Mouse (Mus musculus) cerebellum, adult 8-10 months (tissue): Measurements from ENCODE around the gene Zzz3.
"Not testable (repeated sequence)": the region's sequence is repeated elsewhere in the genome, so short reads cannot be mapped to it uniquely, and the experiment has no call there.

ENCODE experiments used
- DNase-seq: peaks from one replicate; pipeline ENCODE4 v3.0.0; 2022

The Zzz3 gene

DNA sequence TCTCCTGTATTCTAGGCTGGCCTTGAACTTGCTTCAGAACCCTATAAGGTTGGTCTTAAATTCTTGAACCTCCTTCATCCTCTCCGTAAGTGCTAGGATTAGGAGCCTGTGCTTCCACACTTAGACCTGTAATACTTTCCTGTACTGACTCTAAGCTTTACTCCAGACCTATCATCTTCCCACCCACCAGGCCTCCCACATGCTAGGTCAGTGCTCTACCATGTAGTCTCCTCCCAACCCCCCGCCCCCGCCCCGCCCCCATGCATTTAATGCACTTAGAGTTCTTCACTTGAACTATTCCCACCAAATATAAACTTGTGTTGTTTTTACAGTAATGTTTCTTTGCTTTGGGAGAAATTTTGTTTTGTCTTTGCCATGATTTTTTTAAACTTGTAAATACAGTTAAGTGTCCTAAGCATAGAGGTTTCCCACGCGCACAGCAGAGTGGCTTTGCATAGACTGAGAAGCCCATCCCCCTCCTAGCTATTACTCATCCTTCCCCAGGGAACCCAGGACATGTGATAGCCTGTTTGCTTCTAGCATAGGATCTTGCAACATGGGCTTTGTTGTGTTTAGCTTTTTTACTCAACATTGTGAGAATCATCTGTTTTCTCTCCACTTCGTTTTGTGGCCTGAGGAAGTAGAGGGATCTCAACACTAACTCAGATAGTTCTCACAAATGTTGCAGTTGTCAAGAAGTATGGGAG is 6.8 kb downstream of the Zzz3 start:
- no peak for DNase-seq

DNA sequence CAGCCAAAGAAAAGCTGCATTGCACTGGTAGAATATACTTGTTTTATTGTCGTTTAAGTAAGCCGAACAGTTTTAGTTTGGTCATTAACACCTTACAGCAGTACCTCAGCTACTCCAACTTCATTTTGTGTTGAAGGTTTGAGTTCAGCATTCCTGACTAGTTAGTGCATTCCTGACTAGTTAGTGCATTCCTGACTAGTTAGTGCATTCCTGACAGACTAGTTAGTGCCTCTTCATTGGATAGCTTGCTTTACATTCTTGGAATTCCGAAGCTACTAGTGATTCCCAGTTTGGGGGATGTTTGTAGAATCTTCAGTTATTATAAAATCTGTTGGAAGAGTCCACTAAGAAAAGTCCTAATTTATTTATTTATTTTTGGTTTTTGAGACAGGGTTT is 7.4 kb downstream of the Zzz3 start:
- no peak for DNase-seq

DNA sequence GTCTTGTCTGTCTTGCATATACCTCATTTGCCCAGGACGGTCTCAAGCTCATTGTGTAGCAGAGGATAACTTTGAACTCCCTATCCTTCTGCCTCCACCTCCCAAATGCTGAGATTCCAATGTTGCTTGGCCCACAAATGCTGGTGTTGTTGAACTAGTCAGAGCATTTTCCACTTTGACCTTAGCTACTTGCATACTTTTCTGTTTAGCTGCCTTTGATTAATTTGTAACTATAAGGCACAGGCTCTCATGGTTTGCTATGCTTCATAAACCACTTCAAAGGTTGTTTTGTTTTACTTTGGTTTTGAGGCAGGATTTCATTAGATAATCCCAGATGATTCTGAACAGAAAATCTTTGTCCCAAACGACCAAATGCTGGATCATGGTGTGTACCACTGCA is 8.6 kb downstream of the Zzz3 start:
- DNase-seq, result no peak

DNA sequence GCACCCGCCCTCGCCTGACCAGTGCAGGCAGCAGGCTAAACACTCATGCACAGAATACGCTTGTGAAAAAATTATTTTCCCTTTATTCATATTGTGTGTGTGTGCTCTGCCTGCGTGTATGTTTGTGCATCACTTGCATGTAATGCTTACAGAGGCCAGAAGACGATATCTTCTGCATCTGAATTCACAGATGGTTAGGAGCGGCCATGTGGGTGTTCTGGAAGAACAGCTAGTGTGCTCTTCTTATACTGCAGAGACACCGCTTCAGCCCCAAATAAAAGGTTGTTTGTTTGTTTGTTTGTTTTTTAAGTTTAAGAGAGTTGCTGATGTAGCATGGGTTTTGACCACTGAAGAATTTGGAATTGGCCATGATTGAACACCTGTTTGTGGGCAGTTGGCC is 10.1 kb downstream of the Zzz3 start:
- no peak for DNase-seq

DNA sequence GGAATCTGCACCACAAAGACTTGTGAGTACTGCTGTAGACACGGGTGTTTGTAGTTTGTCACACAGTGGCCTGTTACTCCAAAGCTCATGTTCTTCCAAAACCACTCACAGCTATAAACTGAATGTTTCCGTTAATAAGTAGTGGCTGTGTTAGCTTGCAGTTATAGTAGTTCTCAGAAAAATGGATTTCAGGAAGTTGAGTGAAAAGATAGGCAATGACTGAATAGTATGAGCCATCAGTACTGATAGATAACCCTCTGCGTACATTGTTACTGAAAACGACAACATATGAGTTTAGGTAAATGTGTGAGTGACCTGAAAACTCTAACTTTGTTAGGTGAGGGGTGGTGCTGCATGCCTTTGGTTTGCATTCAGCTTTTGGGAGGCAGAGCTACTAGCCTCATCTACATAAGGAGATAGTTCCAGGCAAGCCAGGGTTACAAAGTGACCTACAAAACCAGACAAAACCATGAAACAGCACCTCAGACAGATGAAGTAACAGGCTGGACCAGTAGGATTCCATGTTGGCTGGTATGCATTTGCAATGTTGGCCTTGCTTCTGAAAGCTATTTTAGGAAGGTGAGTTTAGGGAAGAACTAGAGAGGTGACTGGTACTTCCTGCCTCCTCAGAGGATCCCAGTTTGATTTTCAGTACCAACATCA is 10.8 kb downstream of the Zzz3 start:
- DNase-seq, result no peak

DNA sequence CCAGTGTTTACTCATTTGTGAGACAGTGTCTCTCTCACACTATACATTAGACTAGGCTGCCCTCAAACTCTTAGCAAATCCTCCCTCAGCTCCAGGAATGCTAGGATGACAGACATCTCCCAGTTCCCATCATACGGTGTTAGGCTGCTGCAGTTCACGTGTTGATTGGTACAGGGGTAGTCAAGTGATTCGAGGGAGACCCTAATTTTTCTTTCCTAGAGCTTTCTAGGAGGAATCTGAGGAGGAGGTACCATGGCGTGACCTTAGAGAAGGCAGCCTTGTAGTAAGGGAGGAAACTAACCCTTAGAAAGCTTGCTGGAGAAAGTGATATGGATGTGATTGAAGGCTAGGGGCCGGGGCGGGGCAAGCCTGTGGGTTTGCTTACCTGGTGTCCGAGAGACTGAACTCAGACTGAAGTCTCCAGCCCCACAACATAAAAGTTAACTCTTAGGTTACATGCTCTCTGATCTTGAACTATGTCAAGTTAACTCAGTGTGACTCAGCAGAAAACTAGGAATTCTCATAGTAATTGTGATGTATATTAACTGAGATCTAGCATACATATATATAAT is 15.8 kb downstream of the Zzz3 start:
- no peak for DNase-seq

DNA sequence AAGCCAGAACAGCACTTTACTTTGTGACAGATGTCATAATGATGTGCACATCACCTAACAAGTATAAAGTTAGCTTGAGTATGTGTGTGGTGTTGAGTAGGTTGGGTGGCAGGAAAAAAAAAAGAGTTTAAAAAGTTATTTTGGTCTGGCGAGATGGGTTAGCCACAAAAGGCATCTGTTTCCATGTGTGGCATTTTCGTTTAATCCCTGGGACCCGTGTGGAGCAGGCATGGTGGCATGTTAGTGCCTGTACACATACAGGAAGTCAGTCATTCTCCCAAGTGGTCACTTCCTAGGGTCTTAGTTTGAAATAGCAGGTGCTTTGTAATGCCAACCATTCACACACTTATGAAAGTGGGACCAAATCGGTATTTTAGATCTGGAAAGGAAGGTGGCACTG is 17.1 kb downstream of the Zzz3 start:
- no peak for DNase-seq

DNA sequence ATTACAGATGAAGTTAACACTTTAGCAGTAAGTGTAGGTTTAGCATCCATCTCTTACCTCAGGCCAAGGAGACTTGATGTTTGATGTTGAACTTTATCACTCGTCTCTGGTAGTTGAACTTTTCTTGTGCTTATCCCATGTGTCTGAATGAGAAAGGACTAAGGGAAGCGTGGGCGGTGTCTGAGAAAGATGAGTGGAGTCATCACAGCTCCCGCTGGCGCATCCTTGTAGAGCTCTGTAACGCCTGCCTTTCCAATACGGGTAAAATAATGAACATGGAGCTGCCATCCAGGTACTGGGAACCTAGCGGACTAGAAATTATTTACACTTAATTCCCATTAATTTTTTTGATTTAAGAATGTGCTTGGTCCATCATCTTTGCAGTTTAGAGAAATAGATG is 33.7 kb downstream of the Zzz3 start:
- no peak for DNase-seq

DNA sequence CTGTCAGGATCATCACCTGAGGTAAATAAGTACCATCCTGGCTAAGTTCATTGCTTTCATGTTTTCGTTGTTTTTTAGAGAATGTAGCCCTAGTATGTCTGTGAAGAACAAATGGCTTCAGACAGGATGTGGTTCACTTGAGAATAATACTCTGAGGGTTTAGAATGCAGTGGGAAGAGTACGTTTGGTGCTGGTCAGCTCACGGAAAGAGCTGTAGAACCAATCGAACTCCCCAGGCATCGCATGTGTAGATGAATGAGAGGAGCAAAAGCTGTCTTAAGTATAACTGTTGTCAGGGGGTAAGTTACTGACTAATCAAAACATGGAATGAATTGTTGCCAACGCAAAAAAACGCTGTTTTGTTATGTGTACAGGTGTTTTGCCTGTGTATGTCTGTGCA is 37.4 kb downstream of the Zzz3 start:
- DNase-seq, result no peak

DNA sequence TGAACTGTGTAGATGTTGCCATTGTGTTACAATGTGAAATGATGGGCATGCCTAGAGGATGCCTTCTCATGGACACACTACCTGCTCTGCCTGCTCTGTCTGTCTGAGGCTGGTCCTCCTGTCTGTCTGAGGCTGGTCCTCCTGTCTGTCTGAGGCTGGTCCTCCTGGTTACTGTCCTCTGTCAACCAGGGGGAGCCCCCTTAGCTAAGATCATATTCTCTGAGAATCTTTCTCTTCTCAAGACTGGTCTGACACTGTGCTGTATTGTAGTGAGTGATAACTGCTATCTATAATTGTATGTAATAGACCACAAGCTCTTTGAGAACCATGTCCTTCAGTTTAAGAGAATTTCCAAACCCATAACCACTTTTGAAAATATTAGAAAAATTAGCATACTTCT is 40.3 kb downstream of the Zzz3 start:
- no peak for DNase-seq

DNA sequence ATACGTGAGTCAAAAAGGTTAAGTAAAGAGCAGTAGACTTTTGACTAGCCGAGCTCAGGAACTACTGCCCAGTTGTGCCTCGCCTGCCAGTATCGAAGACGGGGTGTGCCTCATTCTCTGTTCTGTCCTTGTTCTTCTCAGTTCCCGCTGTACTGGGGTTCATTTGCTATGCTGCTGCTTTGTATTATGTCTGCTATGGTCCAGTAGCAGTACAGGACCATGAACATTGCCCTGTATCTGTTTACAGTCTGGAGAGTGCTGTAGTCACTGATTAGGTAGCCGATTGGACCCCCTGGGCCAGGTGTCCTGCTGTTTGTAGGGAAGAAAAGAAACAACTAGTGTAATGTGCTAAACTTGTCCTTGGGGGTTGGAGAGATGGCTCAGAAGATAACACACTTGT is 42.8 kb downstream of the Zzz3 start:
- no peak for DNase-seq

DNA sequence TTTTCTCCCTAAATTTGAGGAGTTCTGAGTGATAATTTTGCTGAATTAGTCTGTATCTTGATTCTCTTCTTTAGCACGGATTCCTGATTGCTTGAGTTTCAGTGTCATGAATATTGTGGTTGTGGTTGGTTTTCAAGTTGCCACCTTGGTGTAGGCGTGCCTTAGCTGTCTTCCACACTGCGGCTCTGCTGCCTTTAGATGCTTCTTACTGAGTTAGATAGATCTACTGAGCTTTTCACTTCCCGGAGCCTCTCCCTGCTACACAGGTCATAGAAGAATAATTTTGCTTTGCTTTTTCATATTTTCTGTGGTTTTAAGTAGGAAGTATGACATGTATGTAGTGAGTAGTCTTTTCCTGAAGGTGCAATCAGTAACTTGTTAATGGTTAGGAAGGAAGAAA is 47.5 kb downstream of the Zzz3 start:
- no peak for DNase-seq

DNA sequence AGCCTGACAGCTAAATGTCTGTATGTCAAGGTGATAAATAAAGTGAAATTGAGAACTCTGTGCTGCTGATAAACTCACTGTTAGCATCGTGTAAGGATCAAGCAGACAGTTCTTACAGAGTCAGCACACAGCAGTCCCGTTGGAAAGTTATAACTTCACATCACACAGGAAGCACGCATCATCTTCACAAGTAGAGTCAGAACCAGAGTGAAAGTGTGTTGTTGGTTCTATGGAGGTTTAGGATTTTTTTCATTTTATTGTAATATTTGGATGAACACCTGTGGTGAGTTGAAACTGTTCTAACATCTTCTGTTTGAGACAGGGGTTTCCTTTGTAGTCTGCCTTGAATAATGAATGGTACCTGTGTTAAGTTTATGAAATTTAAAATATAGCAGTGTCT is 48.8 kb downstream of the Zzz3 start:
- no peak for DNase-seq

DNA sequence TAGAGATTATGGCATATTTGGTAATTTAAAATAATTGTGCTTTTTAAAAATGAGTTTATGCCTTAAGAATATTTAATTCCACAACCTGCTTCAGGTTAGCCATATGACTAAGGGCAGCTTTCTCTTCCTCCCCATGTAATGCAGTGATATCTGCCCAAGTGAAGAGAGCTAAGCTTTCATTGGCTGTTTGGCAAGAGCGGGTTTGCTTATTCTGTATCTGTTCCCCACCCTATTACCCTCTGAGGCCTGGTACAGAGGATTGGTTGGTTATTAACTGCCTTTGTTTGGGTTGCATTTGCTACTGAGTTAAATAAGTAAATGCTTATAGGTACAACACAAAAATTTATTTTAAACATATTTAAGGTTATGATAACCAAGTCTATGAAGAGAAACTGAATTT is 51.7 kb downstream of the Zzz3 start:
- DNase-seq, result no peak

DNA sequence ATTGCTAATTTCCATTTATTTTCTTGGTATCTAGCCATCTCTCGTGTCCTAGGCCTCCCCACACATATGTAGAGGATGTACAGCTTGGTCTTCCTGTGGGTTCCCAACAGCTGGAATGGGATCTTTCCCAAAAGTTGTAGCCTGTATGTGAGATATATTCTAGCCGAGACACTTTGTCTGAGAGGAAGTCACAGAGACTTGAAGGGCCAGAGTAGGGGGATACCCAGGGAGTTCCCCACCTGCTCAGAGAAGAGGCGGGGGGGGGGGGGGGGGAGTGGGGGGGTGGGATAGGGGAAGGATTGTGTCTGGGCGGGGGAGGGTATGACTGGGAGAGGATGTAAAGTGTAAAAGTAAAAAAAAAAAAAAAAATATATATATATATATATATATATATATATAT is 57.9 kb downstream of the Zzz3 start:
- no peak for DNase-seq

DNA sequence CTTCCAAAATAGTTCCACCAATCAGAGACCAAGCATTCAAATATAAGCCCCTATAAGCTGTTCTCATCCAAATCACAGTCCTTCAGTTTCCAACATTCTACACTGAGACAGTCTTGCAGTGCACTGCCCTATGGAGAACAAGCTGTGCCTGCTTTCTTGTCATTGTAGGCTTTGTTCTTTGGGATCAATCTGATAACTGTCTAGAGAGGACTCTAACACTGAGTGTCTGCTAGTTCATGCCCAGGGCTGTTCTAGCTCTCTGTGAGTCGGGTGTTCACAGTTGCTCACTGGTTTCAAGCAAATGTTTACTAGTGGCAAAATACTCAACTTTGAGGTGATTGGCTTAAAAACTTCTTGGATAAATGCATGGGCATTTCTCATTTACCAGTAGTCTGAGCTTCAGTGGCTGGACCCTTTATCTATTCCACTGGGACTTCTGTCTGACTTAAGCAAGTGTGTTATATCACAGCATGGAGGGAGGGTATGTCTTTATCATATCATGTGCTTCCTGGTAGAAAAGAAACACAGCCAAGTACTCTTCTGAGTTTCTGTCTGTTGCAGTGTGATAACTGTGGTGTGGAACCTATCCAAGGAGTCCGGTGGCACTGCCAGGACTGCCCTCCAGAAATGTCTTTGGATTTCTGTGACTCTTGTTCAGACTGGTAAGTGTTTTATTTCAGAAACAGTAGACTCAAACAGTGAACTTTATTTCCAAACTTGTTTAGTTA is 62.2 kb downstream of the Zzz3 start:
- DNase-seq, result no peak

DNA sequence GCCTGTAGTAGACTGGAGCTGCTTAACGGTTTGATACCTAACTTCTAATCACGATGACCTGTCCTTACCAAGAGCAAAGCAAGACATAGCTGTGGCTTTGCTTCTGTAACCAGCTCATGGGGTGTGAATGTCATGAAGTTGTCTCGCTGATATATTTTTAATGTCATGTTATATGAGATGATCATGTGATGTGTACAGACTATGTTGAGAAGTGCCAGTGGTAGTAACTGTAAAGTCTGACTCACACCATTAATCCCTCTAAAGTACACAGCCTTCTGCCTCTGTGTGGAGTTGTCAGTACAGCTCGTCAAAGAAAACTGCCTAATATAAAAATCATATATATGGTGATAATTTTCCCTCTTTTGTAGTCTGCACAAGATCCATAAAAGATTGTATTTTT is 63.6 kb downstream of the Zzz3 start:
- not testable (repeated sequence) for DNase-seq

DNA sequence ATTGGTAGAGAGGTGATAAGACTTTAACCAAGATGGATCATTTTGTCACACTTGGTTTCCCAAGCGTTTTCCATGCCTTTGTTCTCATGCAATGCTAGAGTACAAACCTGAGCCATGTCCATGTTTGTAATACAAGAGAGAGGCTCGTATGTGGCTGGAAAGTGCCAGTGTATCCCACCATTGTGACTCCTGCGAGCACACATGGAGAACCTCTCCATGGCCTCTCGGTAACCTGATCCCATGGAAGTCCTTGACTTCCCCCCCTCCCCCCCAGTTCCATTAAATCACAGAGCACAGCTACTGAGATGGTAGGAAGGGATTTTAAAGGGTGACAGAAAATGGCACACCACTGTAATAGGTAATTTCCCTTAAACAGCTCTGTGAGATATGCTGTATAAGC is 65.5 kb downstream of the Zzz3 start:
- no peak for DNase-seq

DNA sequence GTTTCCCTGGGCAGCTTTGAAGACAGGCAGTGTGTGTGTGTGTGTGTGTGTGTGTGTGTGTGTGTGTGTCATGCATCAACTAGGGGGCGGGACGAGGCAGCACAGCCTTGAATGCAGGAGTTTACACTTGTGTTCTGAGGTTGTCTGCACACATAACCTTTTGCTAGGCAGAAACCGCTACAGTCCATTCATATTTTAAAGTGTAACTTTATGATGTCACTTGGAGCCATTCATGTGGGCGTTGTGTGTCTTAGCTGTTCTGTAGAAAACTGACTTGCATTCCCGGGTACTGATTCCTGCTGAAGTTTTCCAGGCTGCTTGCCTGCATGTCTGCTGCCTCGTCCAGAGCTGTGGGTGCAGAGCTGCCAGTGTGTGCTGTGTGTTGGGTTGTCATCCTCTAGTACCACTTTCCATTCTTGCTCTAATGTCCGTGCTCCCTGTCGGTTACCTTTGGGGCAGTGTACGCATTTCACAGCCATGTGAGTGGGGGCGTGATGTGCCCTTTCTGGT is 66.8 kb downstream of the Zzz3 start:
- DNase-seq, result no peak

DNA sequence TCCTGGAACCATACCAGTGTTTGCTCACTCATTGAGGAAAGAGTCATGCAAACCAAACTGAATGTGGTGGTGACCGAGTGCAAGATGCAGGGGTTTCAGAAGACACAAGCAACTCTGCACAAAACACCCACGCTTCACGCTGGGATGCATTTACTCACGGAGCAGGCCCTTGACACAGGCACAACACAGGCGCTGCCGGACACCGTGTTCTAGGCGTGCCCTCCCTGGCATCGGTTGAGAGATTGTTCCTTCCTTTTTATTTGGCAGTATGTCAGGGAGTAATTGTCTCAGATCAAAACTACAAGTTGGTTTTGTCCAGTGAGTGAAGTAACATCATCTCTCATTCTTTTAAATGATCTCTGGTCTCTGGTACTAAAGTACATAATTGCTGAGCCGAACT is 67.6 kb downstream of the Zzz3 start:
- DNase-seq, result no peak

DNA sequence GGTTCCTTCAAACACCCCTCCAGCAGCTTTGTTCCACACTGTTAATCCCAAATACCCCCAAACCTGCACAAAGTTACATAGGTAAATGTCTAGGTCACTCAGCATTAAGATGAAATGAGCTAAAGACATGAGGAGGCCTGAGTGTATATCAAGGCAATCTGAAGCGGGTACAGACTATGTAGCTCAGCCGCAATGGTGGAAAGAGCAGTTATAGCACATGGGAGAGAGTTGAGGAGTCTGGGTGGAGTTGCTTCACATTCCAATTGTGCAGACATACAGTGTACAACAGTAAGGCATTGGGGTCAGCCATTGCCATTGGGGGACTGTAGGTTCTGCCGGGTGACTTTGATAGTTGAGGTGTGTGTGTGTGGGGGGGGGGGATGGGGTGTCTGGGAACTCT is 69.2 kb downstream of the Zzz3 start:
- no peak for DNase-seq

DNA sequence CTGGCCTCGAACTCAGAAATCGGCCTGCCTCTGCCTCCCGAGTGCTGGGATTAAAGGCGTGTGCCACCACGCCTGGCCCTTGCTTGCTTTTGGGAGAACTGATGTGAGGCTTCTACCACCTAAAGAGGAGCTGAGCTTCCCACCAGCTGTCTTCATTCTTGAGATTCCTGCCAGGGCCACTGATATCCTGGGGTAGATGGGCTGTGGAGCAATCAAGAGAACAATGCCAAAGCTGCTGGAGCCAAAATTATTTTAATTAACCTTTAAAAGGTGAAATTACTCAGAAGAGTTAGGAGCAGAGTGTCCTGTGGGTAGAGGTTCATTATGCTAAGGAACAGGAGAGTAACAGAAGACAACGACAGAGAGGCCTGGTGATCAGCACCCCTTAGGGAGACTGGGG is 70.1 kb downstream of the Zzz3 start:
- DNase-seq, result no peak

DNA sequence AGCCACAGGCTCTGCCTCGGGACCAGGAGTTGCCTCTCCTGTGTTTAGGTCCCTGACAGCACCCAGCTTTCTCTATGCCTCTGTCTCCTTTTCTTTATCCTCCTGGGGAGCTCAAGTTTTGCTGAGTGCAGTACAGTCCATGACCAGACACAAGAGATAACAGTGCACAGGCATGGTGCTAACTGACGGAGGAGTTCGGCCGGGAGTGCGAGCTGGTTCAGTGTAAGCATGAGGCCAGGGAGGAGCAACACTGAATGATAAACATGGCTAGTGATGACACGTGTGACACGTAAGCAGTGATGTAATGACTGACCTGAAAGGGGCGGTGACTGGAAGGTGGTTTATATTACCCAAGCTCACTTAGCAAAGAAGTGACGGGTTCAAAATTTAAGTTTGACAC is 71.6 kb downstream of the Zzz3 start:
- no peak for DNase-seq

DNA sequence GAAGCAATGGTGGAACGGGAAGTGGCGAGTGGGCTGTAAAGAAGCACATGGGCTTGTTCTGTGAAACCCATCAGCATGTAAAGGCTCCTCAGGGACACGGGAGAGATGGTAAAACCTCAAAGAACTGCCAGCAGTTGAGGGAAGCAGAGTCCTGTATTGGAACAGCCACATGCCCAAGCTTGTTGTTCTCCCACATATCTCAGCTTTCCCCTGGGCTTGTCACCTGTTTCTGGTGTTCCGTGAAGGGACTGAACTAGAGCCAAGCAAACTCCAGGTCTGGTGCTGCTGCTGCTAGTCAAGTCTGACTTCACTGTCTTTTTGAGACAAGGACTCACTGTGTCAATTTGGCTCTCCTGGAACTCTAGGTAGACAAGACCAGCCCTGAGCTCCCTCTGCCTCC is 72.0 kb downstream of the Zzz3 start:
- DNase-seq, result no peak
